Mouse (Mus musculus): ENCODE measurements around the gene Tmed4. TPM values are rescaled to one million over a fixed set of nuclear protein-coding genes. Genes with fewer than 3 reads are reported as not detected.
"Not testable (repeated sequence)": the region's sequence is repeated elsewhere in the genome, so short reads cannot be mapped to it uniquely, and the experiment has no call there.

The Tmed4 gene
- total RNA-seq, 2 experiments from 2014 or later = 65.8 to 66.8 TPM

- DNase-seq (ENCODE audit: low spot score) = no peak
Measured at GRCm38 (mm10) chr11:6275094-6275484, 419 bp upstream of the Tmed4 start.

GRCm38 (mm10) chr11:6273607-6274006 is 1.1 kb downstream of the Tmed4 start:
- no peak for DNase-seq (ENCODE audit: low spot score)

DNA sequence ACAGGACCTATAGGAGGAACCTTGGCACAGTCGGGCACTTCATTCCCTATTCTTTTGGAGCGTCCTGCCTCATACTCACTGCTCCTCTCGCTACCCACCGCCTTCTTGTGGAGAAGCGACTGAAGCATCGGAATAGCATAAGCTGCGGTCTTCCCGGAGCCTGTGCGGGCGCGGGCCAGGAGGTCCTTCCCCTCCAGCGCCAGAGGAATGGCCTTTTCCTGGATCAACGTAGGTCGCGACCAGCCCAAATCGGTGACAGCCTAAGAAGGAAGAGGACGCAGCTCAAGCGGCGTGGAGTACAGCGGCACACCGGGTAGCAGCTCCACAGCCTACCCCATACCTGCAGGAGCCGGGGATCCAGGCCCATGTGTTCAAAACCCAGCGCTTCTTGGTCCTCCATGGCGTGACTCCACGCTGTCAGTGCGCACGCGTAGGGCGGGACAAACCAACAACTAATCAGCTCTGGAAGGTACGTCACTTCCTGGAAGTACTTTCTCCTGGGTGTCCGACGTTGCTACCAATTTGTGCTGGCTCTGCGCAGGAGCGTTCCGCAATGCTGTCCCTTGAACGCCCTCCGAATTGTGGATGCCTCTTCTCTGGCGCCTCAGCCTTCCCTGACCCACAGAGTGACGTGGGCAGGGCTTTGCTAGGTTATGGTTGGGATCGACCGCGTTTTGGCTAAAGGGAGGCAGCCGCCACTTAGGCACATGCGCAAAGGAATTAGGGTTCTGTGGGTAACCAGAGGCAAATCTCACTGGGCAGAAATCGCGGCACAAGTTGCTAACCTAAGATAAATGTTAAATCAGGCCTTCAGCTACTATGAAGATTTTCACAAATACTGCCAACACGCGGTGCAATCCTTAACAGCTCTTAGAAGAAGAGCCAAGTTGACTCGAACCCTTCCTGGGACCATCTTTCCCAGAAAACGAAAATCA is 7.1 kb downstream of the Tmed4 start, which contains the start of gene Ddx56:
Gene Ddx56, minus strand, starts transcription at position 453 of the 935 bp plus-strand sequence.
- peak; percentile 94 for DNase-seq (ENCODE audit: low spot score)

GRCm38 (mm10) chr11:6266621-6267020 is 8.0 kb downstream of the Tmed4 start:
- DNase-seq (ENCODE audit: low spot score) = no peak

DNA sequence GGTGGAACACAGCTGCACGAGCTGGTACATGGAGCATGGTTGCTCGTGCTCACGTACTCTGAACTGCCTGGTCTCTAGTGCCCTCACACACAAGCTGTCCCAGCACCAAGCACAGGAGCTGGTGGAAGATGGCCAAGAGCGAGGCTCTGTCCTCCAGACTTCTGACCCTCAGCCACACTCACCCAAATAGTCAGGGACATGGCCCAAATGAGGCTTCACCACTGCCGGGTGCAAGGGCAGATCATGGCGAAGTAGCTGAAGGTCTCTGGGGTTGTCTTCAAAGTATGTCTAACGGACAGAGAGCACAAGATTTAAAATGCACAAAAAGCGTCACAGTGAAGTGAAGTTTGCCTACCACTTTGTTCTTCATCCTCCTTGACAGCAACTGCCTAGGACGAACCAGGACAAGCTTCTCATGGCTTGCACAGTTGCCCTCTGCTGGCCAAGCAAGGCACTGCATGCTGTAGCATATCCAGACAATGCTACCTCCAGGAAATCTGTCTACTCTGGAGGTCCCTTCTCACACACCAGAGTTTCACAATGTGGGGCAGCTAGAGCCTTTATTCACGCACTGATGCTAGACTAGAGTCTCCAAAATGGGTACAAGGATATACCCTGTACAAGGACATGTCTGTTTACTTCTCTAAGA is 13.1 kb downstream of the Tmed4 start:
- DNase-seq (ENCODE audit: low spot score) = peak; percentile 62

DNA sequence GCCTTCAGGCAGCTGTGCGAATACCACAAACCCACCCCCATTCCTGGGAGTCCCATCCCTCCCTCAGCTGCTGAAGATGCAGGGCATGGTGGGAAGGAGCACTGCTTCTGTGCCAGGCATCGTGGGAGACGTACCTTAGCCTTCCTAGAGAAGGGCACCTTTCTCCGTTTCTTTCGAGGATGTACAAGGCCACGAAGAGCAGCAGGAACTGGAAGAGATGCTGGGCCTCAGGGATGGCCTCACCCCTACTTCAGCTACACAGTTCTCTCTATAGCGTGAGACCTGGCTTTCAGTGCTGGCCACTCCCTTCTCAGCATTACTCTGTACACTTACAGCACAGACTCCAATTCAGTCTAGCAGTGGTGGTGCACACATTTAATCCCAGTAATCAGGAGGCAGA is 15.3 kb downstream of the Tmed4 start:
- DNase-seq (ENCODE audit: low spot score) = no peak

DNA sequence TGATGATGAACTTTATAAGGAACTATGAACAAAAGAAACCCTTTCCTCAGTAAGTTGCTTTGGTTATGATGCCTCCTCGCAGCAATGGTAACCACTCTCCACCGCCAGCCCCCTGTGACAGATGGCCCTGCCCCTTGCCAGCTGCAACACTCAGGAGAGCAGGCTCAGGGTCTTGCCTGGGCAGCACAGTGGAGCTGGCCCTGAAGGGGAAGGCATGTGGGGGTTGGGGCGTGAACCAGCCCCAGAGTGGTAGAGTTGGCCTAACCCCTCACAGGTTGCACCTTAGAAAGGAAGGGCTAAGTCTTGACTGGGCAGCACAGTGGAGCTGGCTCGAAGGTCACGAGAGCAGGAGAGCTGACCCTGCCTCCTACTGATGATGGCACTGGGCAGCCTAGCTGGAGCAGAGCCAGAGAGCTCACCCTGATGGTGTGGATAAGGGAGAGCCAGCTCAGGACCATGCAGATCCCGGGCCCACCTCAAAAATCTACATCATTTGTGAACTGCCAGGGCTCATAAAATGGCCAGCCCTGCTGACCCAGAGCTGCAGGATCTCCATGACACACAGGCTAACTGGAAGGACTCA is 18.1 kb downstream of the Tmed4 start:
- DNase-seq (ENCODE audit: low spot score) = no peak

- not testable (repeated sequence) for DNase-seq (ENCODE audit: low spot score)
Measured at GRCm38 (mm10) chr11:6254602-6255001, 20.1 kb downstream of the Tmed4 start.

- no peak for DNase-seq (ENCODE audit: low spot score)
Measured at GRCm38 (mm10) chr11:6252824-6253223, 21.8 kb downstream of the Tmed4 start.

DNA sequence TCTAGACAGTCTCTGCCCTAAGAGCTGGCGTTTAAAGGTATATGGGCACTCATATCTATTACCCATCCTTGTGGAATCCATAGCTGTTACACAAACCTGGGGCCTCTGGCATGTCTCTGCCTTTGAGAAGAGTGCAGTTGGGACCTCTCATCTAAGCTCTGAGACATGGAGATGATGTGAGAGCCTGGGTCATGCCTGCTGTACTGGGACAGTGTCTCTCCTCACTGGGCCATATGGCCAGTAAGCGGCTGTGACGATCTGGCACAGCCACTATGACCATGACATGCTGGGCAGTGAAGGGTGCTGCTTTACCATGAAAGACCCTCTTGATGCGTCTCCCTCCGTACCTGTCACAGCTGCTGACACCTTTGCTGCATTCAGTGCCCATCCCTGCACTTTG is 22.4 kb downstream of the Tmed4 start:
- no peak for DNase-seq (ENCODE audit: low spot score)

DNA sequence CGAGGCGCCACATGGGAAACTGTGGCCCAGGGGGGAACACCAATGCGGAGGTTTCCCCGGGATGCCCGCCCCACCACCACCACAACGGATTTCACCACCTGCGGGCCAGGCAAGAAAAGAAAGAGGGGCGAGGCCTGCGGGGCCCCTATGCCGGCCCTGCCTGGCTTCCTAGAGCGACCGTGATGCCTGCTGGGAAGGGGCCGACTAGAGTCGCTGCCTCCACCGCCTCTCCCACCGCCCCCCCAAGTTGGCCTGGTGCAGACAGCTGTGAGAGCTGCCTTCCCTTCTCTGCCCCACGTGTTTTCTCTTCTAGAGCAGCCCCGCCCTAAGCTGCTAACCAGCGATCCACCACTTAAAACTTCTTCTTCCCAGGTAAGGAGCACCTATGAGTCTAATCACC is 30.0 kb downstream of the Tmed4 start:
- DNase-seq (ENCODE audit: low spot score) = no peak

- no peak for DNase-seq (ENCODE audit: low spot score)
Measured at GRCm38 (mm10) chr11:6233025-6233424, 41.6 kb downstream of the Tmed4 start.

DNA sequence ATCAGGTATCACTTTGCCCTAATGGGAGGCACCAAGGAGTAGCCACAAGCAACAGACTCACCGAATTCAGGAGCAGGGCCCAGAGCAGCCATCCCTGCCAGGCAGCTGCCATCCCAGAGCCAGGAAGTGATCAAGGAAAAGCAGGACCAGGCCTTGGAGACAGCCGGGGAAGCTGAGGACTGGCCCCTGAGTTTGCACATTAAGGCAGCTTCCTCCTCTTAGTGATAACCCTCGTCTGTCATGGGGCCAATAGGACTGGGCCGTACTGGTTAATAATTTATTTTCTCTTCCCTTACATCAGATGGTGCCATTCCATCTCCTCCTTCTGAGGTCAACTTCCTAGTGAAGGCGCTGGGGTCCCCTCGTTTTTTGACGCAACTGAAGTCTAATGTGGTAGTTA is 44.7 kb downstream of the Tmed4 start, which contains the start of gene Npc1l1:
Gene Npc1l1, minus strand, starts transcription at position 132 of the 400 bp plus-strand sequence.
- no peak for DNase-seq (ENCODE audit: low spot score)

DNA sequence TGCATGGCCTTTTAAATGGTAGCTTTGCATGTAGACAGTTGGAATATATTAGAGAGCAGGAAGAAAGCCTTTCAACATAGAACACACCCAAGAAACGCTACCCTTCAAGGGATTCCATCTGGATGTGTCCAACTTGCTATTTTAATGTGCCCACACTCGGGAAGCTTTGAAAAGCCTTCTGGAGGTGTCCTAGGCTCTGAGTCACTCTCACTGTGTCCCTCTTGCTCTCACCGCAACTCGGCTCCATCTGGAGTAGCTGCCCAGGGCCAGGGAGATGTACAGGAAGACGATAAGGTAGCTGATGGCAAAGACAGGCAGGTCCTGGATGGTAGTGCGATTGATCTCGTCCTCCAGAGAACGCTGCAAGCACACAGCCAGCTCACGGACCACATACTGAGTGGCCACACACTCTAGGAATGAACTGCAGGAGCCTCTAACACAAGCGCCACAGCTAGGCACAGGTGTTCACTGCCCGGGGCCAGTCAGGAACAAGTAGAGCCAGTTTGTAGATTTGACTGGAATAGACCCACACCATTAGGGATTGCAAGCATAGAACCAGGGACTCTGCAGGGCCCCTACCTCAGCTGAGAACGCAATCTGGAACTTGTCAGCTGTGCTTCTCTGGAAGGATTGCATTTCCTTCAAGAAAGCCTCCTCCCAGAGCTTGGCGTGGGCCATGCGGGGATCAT is 50.0 kb downstream of the Tmed4 start:
- DNase-seq (ENCODE audit: low spot score) = no peak

- DNase-seq (ENCODE audit: low spot score) = no peak
Measured at GRCm38 (mm10) chr11:6222187-6222586, 52.5 kb downstream of the Tmed4 start.

Other genes with a start within 250 kb of the Tmed4 start
- gene Camk2b, start 208.5 kb downstream of the Tmed4 start, total RNA-seq (2021) = 100 to 1,000 TPM; 149 to 185 TPM
- under 1 TPM in 1 of 2 experiments, not detected in 1; 0.14 TPM for gene A730071L15Rik, start 74.8 kb downstream of the Tmed4 start, total RNA-seq (2021)
- gene Nudcd3, start 74.5 kb downstream of the Tmed4 start, total RNA-seq (2021) = 10 to 100 TPM; 65.0 to 70.0 TPM
- gene Npc1l1, start 44.7 kb downstream of the Tmed4 start, total RNA-seq (2021) = under 1 TPM; 0.23 to 0.28 TPM
- 10 to 100 TPM; 23.9 to 25.7 TPM for gene Ddx56, start 7.1 kb downstream of the Tmed4 start, total RNA-seq (2021)
- gene Ogdh, start 16.8 kb upstream of the Tmed4 start, total RNA-seq (2021) = 100 to 1,000 TPM; 668 to 737 TPM
- 10 to 100 TPM; 49.3 to 51.1 TPM for gene Zmiz2, start 114.2 kb upstream of the Tmed4 start, total RNA-seq (2021)
- 100 to 1,000 TPM; 185 to 242 TPM for gene Ppia, start 140.6 kb upstream of the Tmed4 start, total RNA-seq (2021)
- gene H2afv, start 169.6 kb upstream of the Tmed4 start, total RNA-seq (2021) = 10 to 100 TPM; 61.3 to 63.7 TPM
- 10 to 100 TPM; 19.0 to 21.1 TPM for gene Purb, start 201.0 kb upstream of the Tmed4 start, total RNA-seq (2021)
- gene Myo1g, start 246.1 kb upstream of the Tmed4 start, total RNA-seq (2021) = under 1 TPM; 0.45 to 0.80 TPM

Data from gastrocnemius, adult 18-20 months (tissue).